Mouse (Mus musculus) subcutaneous adipose tissue, adult 2 months (tissue): ENCODE data around the gene Atp13a1. TPM values are rescaled to one million over a fixed set of nuclear protein-coding genes. Genes with fewer than 3 reads are reported as not detected.

Experiments used
- polyA plus RNA-seq: library from polyadenylated mRNA; depleted of rRNA; stranded (reverse); fragments of >200 nt; gene quantifications from 2 replicates; pipeline ENCODE4 v1.2.3, GENCODE M21; 2012; ENCODE audit warnings: low replicate concordance; rRNA removed

Gene Atp13a1
- 45.6 and 98.1 TPM in 2 replicates for polyA plus RNA-seq

DNA sequence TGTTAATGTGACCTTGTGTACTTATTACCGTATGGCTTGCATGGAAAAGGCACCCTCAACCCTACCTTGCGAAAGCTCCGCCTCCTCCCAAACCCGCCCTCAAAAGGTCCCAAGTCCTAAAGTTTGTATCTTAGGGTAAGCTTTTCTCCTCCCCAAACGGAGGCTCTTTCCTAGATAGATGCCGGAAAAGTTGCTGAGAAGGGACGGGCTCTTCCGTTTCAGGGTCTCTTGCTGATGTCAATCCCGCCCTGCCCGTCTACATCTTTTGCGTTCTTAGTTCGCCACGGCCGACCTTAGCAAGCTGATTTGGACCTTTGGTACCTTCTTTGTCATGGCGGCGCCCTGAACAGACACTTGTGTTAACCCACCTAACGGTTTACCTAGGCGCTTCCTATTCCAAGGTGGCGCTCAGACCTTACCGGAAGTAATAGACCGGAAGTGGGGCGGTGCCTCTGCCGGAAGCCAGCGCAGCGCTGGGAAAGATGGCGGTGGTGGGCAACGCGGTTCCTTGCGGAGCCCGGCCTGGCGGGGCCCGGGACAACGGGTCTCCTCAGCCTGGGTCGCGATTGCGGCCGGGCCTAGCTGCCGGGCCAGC is at the start of gene Atp13a1, which contains the start of gene Zfp866:
Atp13a1 (plus strand) TSS at position 391 of the 595 bp plus-strand sequence.
Zfp866 (minus strand) TSS at position 406 of the 595 bp plus-strand sequence.

GRCm38 (mm10) chr8:69749544-69750454 is 41.2 kb upstream of the Atp13a1 start, which contains the start of gene Zfp963:
Gene Zfp963 (minus strand): TSS chr8:69749970.

DNA sequence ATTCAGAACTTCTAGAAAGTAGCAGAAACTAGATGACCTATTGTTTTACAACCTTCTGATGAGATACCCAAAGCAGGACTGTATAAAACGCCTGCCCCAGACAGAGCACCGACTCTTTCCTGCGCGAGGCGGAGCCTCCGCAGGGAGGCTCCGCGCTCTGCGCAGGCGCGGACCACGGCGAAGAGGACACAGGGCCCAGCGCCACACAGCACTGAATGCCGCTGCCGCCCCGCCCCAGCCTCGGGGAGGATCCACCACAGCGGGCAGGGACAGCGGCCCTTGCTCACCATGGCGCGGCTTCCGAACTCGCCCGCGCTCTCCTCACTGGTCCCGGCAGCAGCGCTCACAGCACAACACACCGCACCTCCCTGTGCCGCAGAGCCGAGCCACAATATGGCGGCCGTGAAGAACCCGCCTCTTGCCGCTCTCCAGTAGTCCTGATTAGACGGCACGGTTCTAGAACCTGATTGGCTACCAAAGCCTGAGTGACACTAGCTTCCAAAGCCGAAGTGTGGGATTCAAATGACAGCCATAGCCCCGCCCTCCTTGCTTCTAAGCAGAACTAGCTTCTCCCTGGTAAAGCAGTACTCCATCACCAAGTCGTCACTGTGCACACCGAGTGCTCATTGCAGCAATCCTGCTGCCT is 16.3 kb upstream of the Atp13a1 start, which contains the start of gene Gm20422:
Gm20422 (minus strand) TSS at position 384 of the 646 bp plus-strand sequence.

DNA sequence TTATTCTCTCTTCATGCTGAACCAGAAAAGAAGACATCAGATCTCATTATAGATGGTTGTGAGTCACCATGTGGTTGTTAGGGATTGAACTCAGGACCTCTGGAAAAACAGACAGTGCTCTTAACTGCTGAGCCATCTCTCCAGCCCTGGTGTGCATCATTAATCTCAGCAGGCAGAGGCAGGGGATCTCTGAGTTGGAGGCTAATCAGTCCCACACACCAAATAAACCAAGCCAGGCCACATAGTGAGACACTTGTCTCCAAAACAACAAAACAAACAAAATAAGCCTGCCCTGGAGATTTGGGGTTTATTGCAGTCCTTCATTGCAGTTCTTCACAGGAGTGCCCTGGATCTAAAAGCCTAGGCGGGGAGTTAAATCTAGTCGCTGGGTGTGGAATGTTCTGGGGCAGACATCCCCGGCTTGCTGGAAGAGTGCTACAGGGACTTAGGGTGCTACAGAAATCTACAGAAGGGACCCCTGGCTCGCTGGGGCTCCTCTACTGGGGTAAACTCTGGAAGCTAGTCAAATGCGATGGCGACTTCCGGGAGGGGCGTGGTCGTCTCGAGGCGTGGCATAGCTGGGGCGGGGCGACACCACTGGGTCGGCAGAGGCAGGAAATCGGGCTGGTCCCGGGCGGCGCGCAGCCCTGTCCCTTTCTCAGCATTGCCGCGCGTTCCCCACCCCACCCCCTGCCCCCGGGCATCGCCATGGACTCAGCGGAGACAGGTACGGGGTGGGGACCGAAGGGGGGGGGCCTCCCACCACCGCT is 17.3 kb downstream of the Atp13a1 start, which contains the start of gene Gmip:
Gmip (plus strand) TSS at position 586 of the 770 bp plus-strand sequence.

GRCm38 (mm10) chr8:69822386-69823191 is 31.6 kb downstream of the Atp13a1 start, which contains the start of gene Lpar2:
Gene Lpar2 (plus strand): TSS chr8:69822429.

GRCm38 (mm10) chr8:69832298-69832853 is 41.4 kb downstream of the Atp13a1 start, which contains the start of gene Pbx4:
Gene Pbx4 (plus strand): TSS chr8:69832491.

Other genes with a start within 250 kb of the Atp13a1 start
- 6.5 and 6.6 TPM in 2 replicates for gene Zfp868, start 165.6 kb upstream of the Atp13a1 start, polyA plus RNA-seq
- 1.0 and 2.0 TPM in 2 replicates for gene Zfp964, start 136.7 kb upstream of the Atp13a1 start, polyA plus RNA-seq
- gene Zfp869, start 80.4 kb upstream of the Atp13a1 start, polyA plus RNA-seq: 4.0 and 5.9 TPM in 2 replicates
- 1.5 and 2.5 TPM in 2 replicates for gene Zfp963, start 41.2 kb upstream of the Atp13a1 start, polyA plus RNA-seq
- gene Gm20422, start 16.3 kb upstream of the Atp13a1 start, polyA plus RNA-seq: 1.1 and 2.3 TPM in 2 replicates
- gene Zfp866, start within 50 bp of the Atp13a1 start, polyA plus RNA-seq: 8.4 and 17.9 TPM in 2 replicates
- gene Gmip, start 17.5 kb downstream of the Atp13a1 start, polyA plus RNA-seq: 25.8 and 73.1 TPM in 2 replicates
- 0.34 and 5.2 TPM in 2 replicates for gene Lpar2, start 31.3 kb downstream of the Atp13a1 start, polyA plus RNA-seq
- 0.79 and 5.2 TPM in 2 replicates for gene Pbx4, start 41.3 kb downstream of the Atp13a1 start, polyA plus RNA-seq
- gene Cilp2, start 96.5 kb downstream of the Atp13a1 start, polyA plus RNA-seq: 0.07 and 0.41 TPM in 2 replicates
- gene Tssk6, start 111.0 kb downstream of the Atp13a1 start, polyA plus RNA-seq: 0.56 and 1.2 TPM in 2 replicates
- gene Ndufa13, start 111.4 kb downstream of the Atp13a1 start, polyA plus RNA-seq: 124 and 130 TPM in 2 replicates
- 3.1 and 5.2 TPM in 2 replicates for gene Yjefn3, start 111.5 kb downstream of the Atp13a1 start, polyA plus RNA-seq
- 50.7 and 79.7 TPM in 2 replicates for gene Gatad2a, start 205.2 kb downstream of the Atp13a1 start, polyA plus RNA-seq